ENCODE assay signal across 24 mouse cellular contexts in the genomic region with DNA sequence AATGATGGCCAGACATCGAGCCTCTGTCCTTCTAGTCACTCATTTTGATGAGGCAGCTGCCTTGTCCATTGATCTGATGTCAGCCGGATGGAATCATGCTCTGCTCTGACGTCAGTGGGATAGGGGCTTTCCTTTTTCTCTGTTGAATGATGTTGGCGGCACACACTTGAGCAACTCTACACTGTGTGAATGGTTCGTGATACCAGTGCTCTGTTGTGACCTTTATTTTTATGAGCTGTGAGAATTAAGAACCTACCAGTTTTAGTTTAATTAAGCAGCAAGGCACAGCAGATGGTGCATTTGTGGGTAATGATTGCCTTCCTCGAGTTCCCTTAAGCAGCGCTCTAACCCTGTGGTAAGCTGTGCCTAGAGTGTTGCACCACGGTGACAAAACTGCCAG.
DNase-seq lines count a peak whose midpoint lies in the region; ATAC-seq and TF ChIP-seq lines count a peak whose summit lies in the region.
"Had no signal": no experiment of that assay in that cellular context is flagged by ENCODE, and none has a peak within 500 bp of the region (broad histone marks: within the 10 kb centered on the region; RNA-seq: fewer than 3 reads in every experiment).

No protein-coding gene starts in this region.

- no peak for TF ChIP-seq POLR2A in brain, embryonic 14.5 days (IDR thresholded peaks at IDR 0.05; ENCODE audit: borderline replicate concordance, extremely low read depth, insufficient read depth, insufficient read length, poor library complexity, severe bottlenecking)

- peaks cover 53% of the 10 kb centered on the region for H3K79me2 ChIP-seq in macrophage (ENCODE audit: inconsistent target)

- H3K36me3 ChIP-seq in forebrain, embryonic 14.5 days (ENCODE audit: control insufficient read depth, insufficient read depth, low read length), result no peaks in the 10 kb centered on the region
- H3K36me3 ChIP-seq in forebrain, embryonic 10.5 days (replicated peaks), result no peaks in the 10 kb centered on the region; the same call in 1 of the 2 replicates
- no peaks in the 10 kb centered on the region for H3K36me3 ChIP-seq in macrophage (ENCODE audit: inconsistent target)
- no peaks in the 10 kb centered on the region for H3K36me3 ChIP-seq in stomach, postnatal 0 days (ENCODE audit: control insufficient read depth, insufficient read depth, low read length)
- H3K36me3 ChIP-seq: embryonic facial prominence, embryonic 15.5 days; heart, embryonic 10.5 days had no signal

- no peak for TF ChIP-seq EP300 in stomach, postnatal 0 days (optimal IDR thresholded peaks at IDR 0.05)

- no peak overlapping the region for H3K4me2 ChIP-seq in forebrain, embryonic 14.5 days (ENCODE audit: low read length)
- H3K4me2 ChIP-seq in stomach, postnatal 0 days (replicated peaks; ENCODE audit: low read depth), result no peak overlapping the region
- H3K4me2 ChIP-seq: embryonic facial prominence, embryonic 15.5 days had no signal

- peak; percentile 69 for ATAC-seq in forebrain, embryonic 14.5 days
- no peak for ATAC-seq in stomach, postnatal 0 days (ENCODE audit: low FRiP score, low TSS enrichment)
- ATAC-seq: activated CD4-positive, CD25-positive, alpha-beta regulatory T cell, adult 4 months; hindbrain, embryonic 16.5 days; inflammation-experienced regulatory T-cells, adult 6 months; intestine, postnatal 0 days; Patski had no signal

- 54% methylated on average over 8 of the region's 8 CpGs for WGBS in forebrain, embryonic 14.5 days
- WGBS in forebrain, embryonic 10.5 days, result 93% methylated on average over 8 of the region's 8 CpGs
- 85% methylated on average over 8 of the region's 8 CpGs for WGBS in macrophage (ENCODE audit: missing documents)
- 89% methylated on average over 8 of the region's 8 CpGs for WGBS in stomach, postnatal 0 days

- no peaks in the 10 kb centered on the region for H3K9me3 ChIP-seq in forebrain, embryonic 14.5 days (replicated peaks; ENCODE audit: control insufficient read depth, low read length)
- no peaks in the 10 kb centered on the region for H3K9me3 ChIP-seq in forebrain, embryonic 10.5 days
- no peaks in the 10 kb centered on the region for H3K9me3 ChIP-seq in stomach, postnatal 0 days (ENCODE audit: control insufficient read depth, low read length)
- H3K9me3 ChIP-seq: embryonic facial prominence, embryonic 15.5 days; heart, embryonic 10.5 days had no signal

- H3K4me3 ChIP-seq in forebrain, embryonic 14.5 days (ENCODE audit: low read depth, low read length), result no peak overlapping the region
- no peak overlapping the region for H3K4me3 ChIP-seq in forebrain, embryonic 10.5 days
- H3K4me3 ChIP-seq in layer of hippocampus, adult 2 months, result no peak overlapping the region
- H3K4me3 ChIP-seq in macrophage (ENCODE audit: inconsistent target), result no peak overlapping the region
- H3K4me3 ChIP-seq in stomach, postnatal 0 days (ENCODE audit: low read depth, low read length), result no peak overlapping the region
- H3K4me3 ChIP-seq: embryonic facial prominence, embryonic 15.5 days; erythroblast, embryonic 14.5 days; gastrocnemius, adult 2 months; heart, embryonic 10.5 days had no signal

- H3K9ac ChIP-seq in forebrain, embryonic 14.5 days (ENCODE audit: low read length), result no peak overlapping the region
- H3K9ac ChIP-seq in stomach, postnatal 0 days (ENCODE audit: low read length), result no peak overlapping the region
- H3K9ac ChIP-seq: embryonic facial prominence, embryonic 15.5 days had no signal

- H3K27me3 ChIP-seq in forebrain, embryonic 14.5 days (replicated peaks; ENCODE audit: control insufficient read depth, insufficient read depth, low read length), result no peaks in the 10 kb centered on the region
- H3K27me3 ChIP-seq in forebrain, embryonic 10.5 days (ENCODE audit: poor library complexity, severe bottlenecking), result peaks cover 9% of the 10 kb centered on the region; the same call in 1 of the 2 replicates
- no peaks in the 10 kb centered on the region for H3K27me3 ChIP-seq in stomach, postnatal 0 days (ENCODE audit: control insufficient read depth, insufficient read depth, low read length)
- H3K27me3 ChIP-seq: CH12.LX; embryonic facial prominence, embryonic 15.5 days; Patski had no signal

- peak; percentile 58 for DNase-seq in forebrain, embryonic 14.5 days (ENCODE audit: low spot score)
- DNase-seq in forebrain, embryonic 10.5 days (ENCODE audit: extremely low spot score, low spot score), result no peak
- DNase-seq in layer of hippocampus, adult 2 months (ENCODE audit: low spot score in 2 of 2), result no peak
- DNase-seq in layer of hippocampus, adult 9-11 months, result no peak
- peak; percentile 71 for DNase-seq in brain, embryonic 14.5 days (ENCODE audit: low read depth)
- DNase-seq in stomach, postnatal 0 days (ENCODE audit: low spot score), result no peak
- DNase-seq: adrenal gland, postnatal 14 days; cerebellum, adult 2 months; cerebellum, postnatal 14 days; embryo, embryonic 11 days; gastrocnemius, adult 2 months; gastrocnemius, postnatal 25 days; heart, postnatal 10 days; heart, postnatal 4 days had no signal

- no peak overlapping the region for H3K27ac ChIP-seq in forebrain, embryonic 14.5 days (ENCODE audit: low read depth, low read length)
- no peak overlapping the region for H3K27ac ChIP-seq in forebrain, embryonic 10.5 days
- peak overlapping the region; percentile 49; the same call in 1 of the 2 replicates for H3K27ac ChIP-seq in layer of hippocampus, adult 2 months
- peak overlapping the region; percentile 78 for H3K27ac ChIP-seq in macrophage
- no peak overlapping the region for H3K27ac ChIP-seq in stomach, postnatal 0 days (replicated peaks)
- H3K27ac ChIP-seq: embryonic facial prominence, embryonic 15.5 days; gastrocnemius, adult 2 months; heart, embryonic 10.5 days had no signal

- no peak for TF ChIP-seq CTCF in layer of hippocampus, adult 2 months (conservative IDR thresholded peaks at IDR 0.05)
- no peak for TF ChIP-seq CTCF in brain, embryonic 14.5 days (IDR thresholded peaks at IDR 0.05; ENCODE audit: borderline replicate concordance, extremely low read depth, insufficient read depth, insufficient read length)
- no peak for TF ChIP-seq CTCF in stomach, postnatal 0 days (IDR thresholded peaks at IDR 0.05; ENCODE audit: low read depth)

- peaks cover 29% of the 10 kb centered on the region for H3K4me1 ChIP-seq in forebrain, embryonic 14.5 days (ENCODE audit: control insufficient read depth, insufficient read depth, low read length)
- H3K4me1 ChIP-seq in forebrain, embryonic 10.5 days, result peaks cover 40% of the 10 kb centered on the region
- H3K4me1 ChIP-seq in stomach, postnatal 0 days (replicated peaks; ENCODE audit: control insufficient read depth, insufficient read depth), result no peaks in the 10 kb centered on the region

Comparison
In these comparisons a context has a peak if more than half of its experiments do, and no peak if none do; other contexts are left out.
1. DNase-seq: peak in forebrain, embryonic 14.5 days (single experiment) and brain, embryonic 14.5 days (single experiment); none in forebrain, embryonic 10.5 days (single experiment), layer of hippocampus, adult 2 months (0 of 2), layer of hippocampus, adult 9-11 months (single experiment) and stomach, postnatal 0 days (single experiment).
2. H3K27ac ChIP-seq: peak in layer of hippocampus, adult 2 months (single experiment) and macrophage (single experiment); none in forebrain, embryonic 14.5 days (single experiment), forebrain, embryonic 10.5 days (single experiment) and stomach, postnatal 0 days (single experiment).